Mouse (Mus musculus) thymus, postnatal 4 days (tissue): ENCODE results near the gene Sdk1.
A peak's percentile ranks its signal among the peaks of the same experiment; 100 is the strongest.

ENCODE experiments used
- DNase-seq: peaks from one replicate; pipeline ENCODE4 v3.0.0; 2021

Gene Sdk1

GRCm38 (mm10) chr5:141240841-141241543, at the start of gene Sdk1:
Gene Sdk1, plus strand, starts transcription at chr5:141241490.
- peak; percentile 96 for DNase-seq

- DNase-seq = no peak
These were observed 44.0 kb upstream of the Sdk1 start for GRCm38 (mm10) chr5:141197278-141197677.

GRCm38 (mm10) chr5:141202276-141203065, 38.8 kb upstream of the Sdk1 start:
- no peak for DNase-seq

- DNase-seq = no peak
These were observed 34.2 kb upstream of the Sdk1 start for GRCm38 (mm10) chr5:141207061-141207460.

GRCm38 (mm10) chr5:141225243-141225642, 16.0 kb upstream of the Sdk1 start:
- DNase-seq = no peak

GRCm38 (mm10) chr5:141234326-141234725, 7.0 kb upstream of the Sdk1 start:
- no peak for DNase-seq

GRCm38 (mm10) chr5:141239401-141239800, 1.9 kb upstream of the Sdk1 start:
- no peak for DNase-seq

- DNase-seq = no peak
These were observed 849 bp upstream of the Sdk1 start for GRCm38 (mm10) chr5:141240441-141240840.

GRCm38 (mm10) chr5:141241645-141242284, 475 bp downstream of the Sdk1 start:
- DNase-seq = peak; percentile 22

- DNase-seq = peak; percentile 25
These were observed 2.1 kb downstream of the Sdk1 start for GRCm38 (mm10) chr5:141243253-141243965.

- no peak for DNase-seq
These were observed 23.0 kb downstream of the Sdk1 start for GRCm38 (mm10) chr5:141264253-141264652.

GRCm38 (mm10) chr5:141277112-141277511, 35.8 kb downstream of the Sdk1 start:
- no peak for DNase-seq

GRCm38 (mm10) chr5:141281751-141282150, 40.5 kb downstream of the Sdk1 start:
- DNase-seq = no peak

GRCm38 (mm10) chr5:141289611-141290010, 48.3 kb downstream of the Sdk1 start:
- DNase-seq = no peak

GRCm38 (mm10) chr5:141295240-141295639, 54.0 kb downstream of the Sdk1 start:
- no peak for DNase-seq

- DNase-seq = no peak
These were observed 61.0 kb downstream of the Sdk1 start for GRCm38 (mm10) chr5:141302287-141302694.

GRCm38 (mm10) chr5:141303746-141304145, 62.5 kb downstream of the Sdk1 start:
- no peak for DNase-seq

- DNase-seq = no peak
These were observed 63.4 kb downstream of the Sdk1 start for GRCm38 (mm10) chr5:141304706-141305105.

GRCm38 (mm10) chr5:141310641-141311040, 69.4 kb downstream of the Sdk1 start:
- DNase-seq = no peak

GRCm38 (mm10) chr5:141311801-141312200, 70.5 kb downstream of the Sdk1 start:
- DNase-seq = no peak

GRCm38 (mm10) chr5:141312305-141312704, 71.0 kb downstream of the Sdk1 start:
- DNase-seq = no peak

- DNase-seq = no peak
These were observed 75.8 kb downstream of the Sdk1 start for GRCm38 (mm10) chr5:141317095-141317494.

- DNase-seq = no peak
These were observed 83.6 kb downstream of the Sdk1 start for GRCm38 (mm10) chr5:141324910-141325309.
